Mouse (Mus musculus): Measurements from ENCODE around the gene Tm9sf1.

GRCm38 (mm10) chr14:55642679-55643059 is 937 bp downstream of the Tm9sf1 start:
- TF ChIP-seq CTCF (IDR thresholded peaks at IDR 0.05), result no peak
- TF ChIP-seq POLR2A (IDR thresholded peaks at IDR 0.05; ENCODE audit: insufficient read depth, low read depth, low read length), result no peak

All from heart, adult 2 months (tissue).